In genomic region chr6:69758618-69759017, GRCm38 (mm10) we compare ENCODE assay signal across 11 mouse cellular contexts.
A peak's percentile ranks its signal among the peaks of the same experiment; 100 is the strongest.
DNase-seq lines count a peak whose midpoint lies in the region; ATAC-seq and TF ChIP-seq lines count a peak whose summit lies in the region.
"Had no signal": no experiment of that assay in that cellular context is flagged by ENCODE, and none has a peak within 500 bp of the region (broad histone marks: within the 10 kb centered on the region; RNA-seq: fewer than 3 reads in every experiment).

No protein-coding gene starts in this region.

- H3K4me1 ChIP-seq in forebrain, postnatal 0 days (ENCODE audit: insufficient read depth), result no peaks in the 10 kb centered on the region
- no peaks in the 10 kb centered on the region for H3K4me1 ChIP-seq in forebrain, embryonic 15.5 days
- no peaks in the 10 kb centered on the region for H3K4me1 ChIP-seq in E14TG2a.4 (replicated peaks; ENCODE audit: low read depth, low read length)
- H3K4me1 ChIP-seq: heart, embryonic 13.5 days; liver, embryonic 13.5 days had no signal

- no peak overlapping the region for H3K4me3 ChIP-seq in forebrain, postnatal 0 days (ENCODE audit: low read depth, low read length)
- H3K4me3 ChIP-seq in forebrain, embryonic 15.5 days, result no peak overlapping the region
- H3K4me3 ChIP-seq in E14TG2a.4 (replicated peaks; ENCODE audit: low read length), result no peak overlapping the region
- H3K4me3 ChIP-seq: heart, embryonic 13.5 days; liver, embryonic 13.5 days had no signal

- intact Hi-C loops in left cerebral cortex, postnatal 14 days (cut with DNase I), result no loop called here
- intact Hi-C loops in left cerebral cortex, postnatal 10 days (cut with DNase I), result no loop called here

- no peaks in the 10 kb centered on the region for H3K36me3 ChIP-seq in forebrain, postnatal 0 days (ENCODE audit: insufficient read depth)
- no peaks in the 10 kb centered on the region for H3K36me3 ChIP-seq in forebrain, embryonic 15.5 days
- H3K36me3 ChIP-seq in E14TG2a.4 (ENCODE audit: insufficient read depth, low read length), result no peaks in the 10 kb centered on the region
- H3K36me3 ChIP-seq: heart, embryonic 13.5 days; liver, embryonic 13.5 days had no signal

- no peak overlapping the region for H3K9ac ChIP-seq in forebrain, postnatal 0 days
- H3K9ac ChIP-seq in forebrain, embryonic 15.5 days (replicated peaks), result no peak overlapping the region
- H3K9ac ChIP-seq: heart, embryonic 13.5 days; liver, embryonic 13.5 days had no signal

- H3K27ac ChIP-seq in forebrain, postnatal 0 days (ENCODE audit: low read depth, low read length), result no peak overlapping the region
- H3K27ac ChIP-seq in forebrain, embryonic 15.5 days (replicated peaks), result no peak overlapping the region
- H3K27ac ChIP-seq: heart, embryonic 13.5 days; liver, embryonic 13.5 days had no signal

- ATAC-seq in forebrain, postnatal 0 days, result no peak
- ATAC-seq in forebrain, embryonic 15.5 days (replicated peaks), result no peak

- WGBS in forebrain, postnatal 0 days, result 86% methylated on average over 2 of the region's 2 CpGs
- 97% methylated on average over 2 of the region's 2 CpGs for WGBS in forebrain, embryonic 15.5 days

- H3K27me3 ChIP-seq in forebrain, postnatal 0 days (ENCODE audit: insufficient read depth, low read length), result no peaks in the 10 kb centered on the region
- no peaks in the 10 kb centered on the region for H3K27me3 ChIP-seq in forebrain, embryonic 15.5 days
- H3K27me3 ChIP-seq in E14TG2a.4 (ENCODE audit: insufficient read depth, low read length), result no peaks in the 10 kb centered on the region
- H3K27me3 ChIP-seq: heart, embryonic 13.5 days; liver, embryonic 13.5 days had no signal

- H3K4me2 ChIP-seq in forebrain, postnatal 0 days (ENCODE audit: low read depth), result no peak overlapping the region
- no peak overlapping the region for H3K4me2 ChIP-seq in forebrain, embryonic 15.5 days (replicated peaks)
- H3K4me2 ChIP-seq: heart, embryonic 13.5 days; liver, embryonic 13.5 days had no signal

- DNase-seq in forebrain, postnatal 0 days, result peak; percentile 6
- DNase-seq in left cerebral cortex, postnatal 14 days (ENCODE audit: low spot score in 2 of 2), result peak; percentile 3
- DNase-seq in left cerebral cortex, postnatal 10 days (ENCODE audit: extremely low spot score in 1 of 2, low spot score in 2 of 2), result no peak
- DNase-seq in embryo, embryonic 9.5 days (ENCODE audit: extremely low spot score), result peak; percentile 1
- DNase-seq in layer of hippocampus, postnatal 36 days, result no peak
- DNase-seq in adrenal gland, adult 8-10 months, result no peak
- DNase-seq: liver, embryonic 13.5 days; right cerebral cortex, postnatal 25 days had no signal

- no peaks in the 10 kb centered on the region for H3K9me3 ChIP-seq in forebrain, postnatal 0 days (ENCODE audit: low read length)
- H3K9me3 ChIP-seq in forebrain, embryonic 15.5 days, result no peaks in the 10 kb centered on the region
- H3K9me3 ChIP-seq in E14TG2a.4 (ENCODE audit: low read length), result no peaks in the 10 kb centered on the region
- H3K9me3 ChIP-seq: heart, embryonic 13.5 days; liver, embryonic 13.5 days had no signal

- TF ChIP-seq CTCF in forebrain, postnatal 0 days (IDR thresholded peaks at IDR 0.05; ENCODE audit: low read depth), result peak; percentile 40; the same call in 1 of the 2 replicates
- peak; percentile 49 for TF ChIP-seq CTCF in E14TG2a.4 (conservative IDR thresholded peaks at IDR 0.05; ENCODE audit: low read length)

Comparison
In these comparisons a context has a peak if more than half of its experiments do, and no peak if none do; other contexts are left out.
1. DNase-seq: peak in forebrain, postnatal 0 days (single experiment), left cerebral cortex, postnatal 14 days (2 of 2) and embryo, embryonic 9.5 days (single experiment); none in left cerebral cortex, postnatal 10 days (0 of 2), layer of hippocampus, postnatal 36 days (0 of 2) and adrenal gland, adult 8-10 months (single experiment).